Mouse (Mus musculus): ENCODE results near the gene Zfp385b. TPM values are rescaled to one million over a fixed set of nuclear protein-coding genes. Genes with fewer than 3 reads are reported as not detected.

The Zfp385b gene
- polyA plus RNA-seq, 1 experiment from 2014 or later = 8.3 TPM

- no peak for ATAC-seq (replicated peaks)
- no peak overlapping the region for H3K9ac ChIP-seq (replicated peaks)
- no peak overlapping the region; the same call in 1 of the 2 replicates for H3K4me2 ChIP-seq (replicated peaks)
- 9% methylated on average over 10 of the region's 10 CpGs for WGBS
- peaks cover 8% of the 10 kb centered on the region for H3K4me1 ChIP-seq
- H3K4me3 ChIP-seq = no peak overlapping the region
- H3K36me3 ChIP-seq = no peaks in the 10 kb centered on the region
- no peaks in the 10 kb centered on the region for H3K27me3 ChIP-seq
- H3K27ac ChIP-seq (replicated peaks) = no peak overlapping the region
- no peaks in the 10 kb centered on the region for H3K9me3 ChIP-seq
Observed at GRCm38 (mm10) chr2:77777047-77777686, 42.3 kb downstream of the Zfp385b start.

- no peak overlapping the region for H3K9ac ChIP-seq (replicated peaks)
- peaks cover 8% of the 10 kb centered on the region for H3K4me1 ChIP-seq
- ATAC-seq (replicated peaks) = no peak
- no peak overlapping the region for H3K4me3 ChIP-seq
- no peak overlapping the region for H3K4me2 ChIP-seq (replicated peaks)
- H3K27ac ChIP-seq (replicated peaks) = no peak overlapping the region
- no peaks in the 10 kb centered on the region for H3K9me3 ChIP-seq
- H3K27me3 ChIP-seq = no peaks in the 10 kb centered on the region
- 66% methylated on average over 15 of the region's 15 CpGs for WGBS
- no peaks in the 10 kb centered on the region for H3K36me3 ChIP-seq
Observed at GRCm38 (mm10) chr2:77775247-77775880, 44.1 kb downstream of the Zfp385b start.

- no peaks in the 10 kb centered on the region for H3K27me3 ChIP-seq
- ATAC-seq (replicated peaks) = no peak
- peaks cover 5% of the 10 kb centered on the region; the same call in 1 of the 2 replicates for H3K4me1 ChIP-seq
- no peak overlapping the region for H3K27ac ChIP-seq (replicated peaks)
- H3K4me2 ChIP-seq (replicated peaks) = no peak overlapping the region
- 84% methylated on average over 8 of the region's 8 CpGs for WGBS
- H3K36me3 ChIP-seq = no peaks in the 10 kb centered on the region
- H3K4me3 ChIP-seq = no peak overlapping the region
- no peak overlapping the region for H3K9ac ChIP-seq (replicated peaks)
- no peaks in the 10 kb centered on the region for H3K9me3 ChIP-seq
Observed at GRCm38 (mm10) chr2:77770056-77770697, 49.3 kb downstream of the Zfp385b start.

DNA sequence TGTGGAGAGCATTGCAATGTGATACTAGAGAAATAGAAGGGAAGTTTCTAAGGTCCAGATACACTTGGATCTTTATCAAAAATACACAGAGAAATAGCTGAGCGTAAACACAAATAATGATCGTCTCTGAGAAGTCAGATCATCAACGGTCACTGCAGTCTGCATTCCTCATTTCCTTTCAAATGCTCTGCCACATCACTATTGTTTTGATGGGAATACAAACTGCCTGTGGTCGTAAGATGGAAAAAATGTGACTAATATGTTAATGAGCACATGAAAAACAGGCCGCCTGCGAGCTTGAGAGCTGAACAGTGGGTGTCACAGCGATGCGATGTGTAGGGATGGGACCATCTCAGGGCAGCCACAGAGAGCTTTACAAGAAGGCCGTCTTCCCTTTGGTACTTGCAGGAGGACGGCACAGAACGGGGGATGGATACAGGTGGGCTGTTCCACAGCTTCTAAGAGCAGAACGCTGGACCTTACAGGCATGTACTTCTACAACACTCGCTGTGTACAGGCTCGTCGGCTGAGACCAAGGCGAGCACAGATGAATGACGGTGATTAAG, 51.0 kb downstream of the Zfp385b start:
- no peak overlapping the region for H3K9ac ChIP-seq (replicated peaks)
- 59% methylated on average over 17 of the region's 17 CpGs for WGBS
- no peak overlapping the region for H3K4me2 ChIP-seq (replicated peaks)
- no peak for ATAC-seq (replicated peaks)
- no peak overlapping the region for H3K27ac ChIP-seq (replicated peaks)
- H3K27me3 ChIP-seq = no peaks in the 10 kb centered on the region
- no peak overlapping the region for H3K4me3 ChIP-seq
- H3K9me3 ChIP-seq = no peaks in the 10 kb centered on the region
- peaks cover 5% of the 10 kb centered on the region; the same call in 1 of the 2 replicates for H3K4me1 ChIP-seq
- no peaks in the 10 kb centered on the region for H3K36me3 ChIP-seq

DNA sequence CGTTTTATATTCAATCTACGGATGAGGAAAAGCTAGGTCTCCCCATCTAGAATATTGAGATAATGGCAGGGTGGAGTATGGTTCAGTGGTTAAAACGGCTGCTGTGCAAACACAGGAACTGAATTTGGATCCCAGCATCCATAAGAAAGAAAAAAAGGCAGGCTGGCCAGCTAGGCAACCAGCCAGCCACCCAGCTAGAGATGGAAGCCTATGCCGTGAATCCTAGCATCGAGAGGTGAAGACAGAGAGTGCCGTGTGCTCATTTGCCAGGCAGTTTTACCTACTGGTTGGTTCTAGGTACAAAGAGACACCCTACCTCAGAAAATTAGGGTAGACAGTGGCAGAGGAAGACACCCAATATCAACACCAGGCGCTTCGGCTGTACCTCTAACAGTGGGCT, 57.5 kb downstream of the Zfp385b start:
- no peak for ATAC-seq (replicated peaks)
- H3K27ac ChIP-seq (replicated peaks) = no peak overlapping the region
- WGBS = 88% methylated on average over 8 of the region's 8 CpGs
- H3K9me3 ChIP-seq = no peaks in the 10 kb centered on the region
- no peak overlapping the region for H3K9ac ChIP-seq (replicated peaks)
- H3K27me3 ChIP-seq = no peaks in the 10 kb centered on the region
- H3K4me3 ChIP-seq = no peak overlapping the region
- no peak overlapping the region for H3K4me2 ChIP-seq (replicated peaks)
- peaks cover 9% of the 10 kb centered on the region; the same call in 1 of the 2 replicates for H3K4me1 ChIP-seq
- no peaks in the 10 kb centered on the region for H3K36me3 ChIP-seq

GRCm38 (mm10) chr2:77758403-77759071, 60.9 kb downstream of the Zfp385b start:
- Histone ChIP-seq H3K36me3 (no peaks in the 10 kb centered on the region), H3K27ac (replicated peaks) (0 out of 2 replicates have a peak overlapping the region, but pooled peaks have one; percentile 19), H3K4me1 (peaks cover 9% of the 10 kb centered on the region; the same call in 1 of the 2 replicates), H3K4me2 (replicated peaks) (no peak overlapping the region), H3K9me3 (no peaks in the 10 kb centered on the region), H3K9ac (replicated peaks) (no peak overlapping the region), H3K27me3 (no peaks in the 10 kb centered on the region), H3K4me3 (no peak overlapping the region)
- WGBS = 58% methylated on average over 15 of the region's 15 CpGs
- peak; percentile 78 for ATAC-seq (replicated peaks)

DNA sequence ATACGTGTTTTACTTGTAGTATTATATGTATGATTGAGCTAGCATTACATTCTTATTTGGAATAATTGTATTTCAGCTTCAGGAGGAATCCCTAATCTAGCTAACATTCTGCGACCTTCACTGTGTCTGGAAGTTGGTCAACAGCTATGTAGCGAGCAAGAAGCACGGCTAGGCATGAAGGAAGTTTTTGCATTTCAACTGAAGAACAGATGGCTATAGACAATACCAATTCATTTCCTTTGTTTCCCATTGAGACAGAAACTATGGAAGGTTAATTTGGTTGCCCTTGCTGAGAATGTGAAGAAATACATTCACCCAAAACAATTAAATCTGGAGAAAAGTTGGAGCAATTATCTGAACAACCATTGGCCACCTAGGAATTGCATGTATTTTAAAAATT, 66.9 kb downstream of the Zfp385b start:
- Histone ChIP-seq H3K27ac (replicated peaks) (no peak overlapping the region), H3K4me1 (no peaks in the 10 kb centered on the region), H3K4me3 (no peak overlapping the region), H3K9me3 (no peaks in the 10 kb centered on the region), H3K9ac (replicated peaks) (no peak overlapping the region), H3K36me3 (no peaks in the 10 kb centered on the region), H3K27me3 (no peaks in the 10 kb centered on the region), H3K4me2 (replicated peaks) (no peak overlapping the region)
- WGBS = 39% methylated on average over 4 of the region's 4 CpGs
- no peak for ATAC-seq (replicated peaks)

DNA sequence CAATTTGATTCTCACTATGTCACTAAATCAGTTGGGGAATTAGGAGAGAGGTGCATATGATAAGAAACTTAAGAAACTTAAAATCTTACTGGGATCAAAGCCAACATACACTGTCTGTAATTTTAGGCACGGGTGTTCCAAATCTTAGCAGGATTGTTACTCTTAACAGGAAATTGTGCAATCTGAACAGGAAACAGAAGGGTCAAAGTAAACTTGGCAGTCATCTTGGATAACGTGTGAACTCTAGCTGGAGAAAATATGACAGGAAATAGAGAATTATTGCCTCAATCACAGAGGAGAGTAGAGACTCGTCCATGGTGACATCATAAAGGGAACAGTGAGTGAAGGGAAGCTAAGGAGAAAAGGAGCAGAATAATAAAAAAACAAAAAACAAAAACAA, 69.8 kb downstream of the Zfp385b start:
- no peaks in the 10 kb centered on the region for H3K4me1 ChIP-seq
- 72% methylated on average over 3 of the region's 3 CpGs for WGBS
- no peak overlapping the region for H3K4me2 ChIP-seq (replicated peaks)
- ATAC-seq (replicated peaks) = no peak
- no peaks in the 10 kb centered on the region for H3K36me3 ChIP-seq
- H3K9ac ChIP-seq (replicated peaks) = no peak overlapping the region
- H3K4me3 ChIP-seq = no peak overlapping the region
- H3K27me3 ChIP-seq = no peaks in the 10 kb centered on the region
- no peak overlapping the region for H3K27ac ChIP-seq (replicated peaks)
- no peaks in the 10 kb centered on the region for H3K9me3 ChIP-seq

- ATAC-seq (replicated peaks) = no peak
- no peak overlapping the region for H3K4me2 ChIP-seq (replicated peaks)
- no peaks in the 10 kb centered on the region for H3K4me1 ChIP-seq
- no peak overlapping the region for H3K9ac ChIP-seq (replicated peaks)
- no peaks in the 10 kb centered on the region for H3K9me3 ChIP-seq
- H3K27ac ChIP-seq (replicated peaks) = no peak overlapping the region
- no peaks in the 10 kb centered on the region for H3K36me3 ChIP-seq
- WGBS = 85% methylated on average over 5 of the region's 5 CpGs
- no peak overlapping the region for H3K4me3 ChIP-seq
- no peaks in the 10 kb centered on the region for H3K27me3 ChIP-seq
Observed at GRCm38 (mm10) chr2:77746417-77746816, 73.0 kb downstream of the Zfp385b start.

- Histone ChIP-seq H3K27ac (replicated peaks) (no peak overlapping the region), H3K4me3 (no peak overlapping the region), H3K27me3 (no peaks in the 10 kb centered on the region), H3K9ac (replicated peaks) (no peak overlapping the region), H3K4me1 (no peaks in the 10 kb centered on the region), H3K4me2 (replicated peaks) (no peak overlapping the region), H3K36me3 (no peaks in the 10 kb centered on the region), H3K9me3 (no peaks in the 10 kb centered on the region)
- no peak for ATAC-seq (replicated peaks)
- WGBS = 93% methylated on average over 7 of the region's 7 CpGs
Observed at GRCm38 (mm10) chr2:77745246-77745645, 74.2 kb downstream of the Zfp385b start.

- Histone ChIP-seq H3K27ac (replicated peaks) (no peak overlapping the region), H3K27me3 (no peaks in the 10 kb centered on the region), H3K4me2 (replicated peaks) (no peak overlapping the region), H3K9ac (replicated peaks) (no peak overlapping the region), H3K36me3 (no peaks in the 10 kb centered on the region), H3K9me3 (no peaks in the 10 kb centered on the region), H3K4me3 (no peak overlapping the region), H3K4me1 (no peaks in the 10 kb centered on the region)
- ATAC-seq (replicated peaks) = no peak
- 62% methylated on average over 4 of the region's 4 CpGs for WGBS
Observed at GRCm38 (mm10) chr2:77742359-77742758, 77.1 kb downstream of the Zfp385b start.

GRCm38 (mm10) chr2:77730196-77730595, 89.2 kb downstream of the Zfp385b start:
- ATAC-seq (replicated peaks) = no peak
- Histone ChIP-seq H3K4me2 (replicated peaks) (no peak overlapping the region), H3K27ac (replicated peaks) (no peak overlapping the region), H3K4me3 (no peak overlapping the region), H3K36me3 (no peaks in the 10 kb centered on the region), H3K4me1 (no peaks in the 10 kb centered on the region), H3K9me3 (no peaks in the 10 kb centered on the region), H3K27me3 (no peaks in the 10 kb centered on the region), H3K9ac (replicated peaks) (no peak overlapping the region)
- 76% methylated on average over 2 of the region's 2 CpGs for WGBS

Measured in forebrain, embryonic 15.5 days (tissue).